Mouse (Mus musculus): ENCODE data around the gene Noc4l. TPM values are rescaled to one million over a fixed set of nuclear protein-coding genes. Genes with fewer than 3 reads are reported as not detected.

The Noc4l gene
- polyA plus RNA-seq (2011; ENCODE audit: insufficient read length, low read depth, missing spikeins): 23.3 and 30.7 TPM in 2 replicates

- Histone ChIP-seq H3K27ac (ENCODE audit: insufficient read depth, low read length) (no peak within 1 kb of the TSS), H3K4me3 (ENCODE audit: insufficient read depth, low read length) (peak within 1 kb of the TSS; percentile 82)
- TF ChIP-seq CTCF (IDR thresholded peaks at IDR 0.05; ENCODE audit: borderline replicate concordance, insufficient read depth, low read length) (no peak), POLR2A (IDR thresholded peaks at IDR 0.05; ENCODE audit: low read depth, low read length) (peak; percentile 77)
These were observed at the start of gene Noc4l, which contains the start of gene Ddx51 for GRCm38 (mm10) chr5:110652719-110653648. Noc4l (minus strand) TSS chr5:110653417. Ddx51 (plus strand) TSS chr5:110653451.

GRCm38 (mm10) chr5:110698617-110699016, 45.4 kb upstream of the Noc4l start:
- no peak overlapping the region for H3K4me3 ChIP-seq (ENCODE audit: insufficient read depth, low read length)
- no peak overlapping the region for H3K27ac ChIP-seq (ENCODE audit: insufficient read depth, low read length)
- TF ChIP-seq CTCF (IDR thresholded peaks at IDR 0.05; ENCODE audit: borderline replicate concordance, insufficient read depth, low read length): no peak
- no peak for TF ChIP-seq POLR2A (IDR thresholded peaks at IDR 0.05; ENCODE audit: low read depth, low read length)
- H3K4me1 ChIP-seq (ENCODE audit: control insufficient read depth, insufficient read depth, low read length): no peaks in the 10 kb centered on the region

More at GRCm38 (mm10) chr5:110652719-110653648, at the start of gene Noc4l, which contains the start of gene Ddx51:
- H3K4me1 ChIP-seq (ENCODE audit: control insufficient read depth, insufficient read depth, low read length): 0 out of 2 replicates have a peak, but pooled peaks cover 5% of the 10 kb centered on the region

DNA sequence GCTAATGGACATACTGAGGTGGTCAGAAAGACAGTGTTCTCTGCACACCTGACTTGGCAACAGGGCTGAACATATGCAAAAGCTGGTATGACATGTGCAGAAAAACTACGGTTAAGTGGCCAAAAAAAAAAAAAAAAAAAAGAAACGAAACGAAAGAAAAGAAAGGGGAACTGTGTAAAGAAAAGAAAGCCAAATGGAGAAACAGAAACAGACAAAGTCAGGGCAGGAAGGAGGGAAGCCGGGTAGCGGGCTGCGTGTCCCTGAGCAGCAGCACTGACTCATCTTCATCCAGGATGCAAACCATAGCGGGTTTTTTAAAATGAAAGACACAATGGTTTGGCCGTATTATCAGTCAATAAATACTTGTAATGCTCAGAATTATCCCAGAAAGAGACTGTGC, 28.8 kb upstream of the Noc4l start:
- no peak overlapping the region for H3K4me3 ChIP-seq (ENCODE audit: insufficient read depth, low read length)
- H3K27ac ChIP-seq (ENCODE audit: insufficient read depth, low read length): no peak overlapping the region
- no peak for TF ChIP-seq POLR2A (IDR thresholded peaks at IDR 0.05; ENCODE audit: low read depth, low read length)
- TF ChIP-seq CTCF (IDR thresholded peaks at IDR 0.05; ENCODE audit: borderline replicate concordance, insufficient read depth, low read length): no peak

DNA sequence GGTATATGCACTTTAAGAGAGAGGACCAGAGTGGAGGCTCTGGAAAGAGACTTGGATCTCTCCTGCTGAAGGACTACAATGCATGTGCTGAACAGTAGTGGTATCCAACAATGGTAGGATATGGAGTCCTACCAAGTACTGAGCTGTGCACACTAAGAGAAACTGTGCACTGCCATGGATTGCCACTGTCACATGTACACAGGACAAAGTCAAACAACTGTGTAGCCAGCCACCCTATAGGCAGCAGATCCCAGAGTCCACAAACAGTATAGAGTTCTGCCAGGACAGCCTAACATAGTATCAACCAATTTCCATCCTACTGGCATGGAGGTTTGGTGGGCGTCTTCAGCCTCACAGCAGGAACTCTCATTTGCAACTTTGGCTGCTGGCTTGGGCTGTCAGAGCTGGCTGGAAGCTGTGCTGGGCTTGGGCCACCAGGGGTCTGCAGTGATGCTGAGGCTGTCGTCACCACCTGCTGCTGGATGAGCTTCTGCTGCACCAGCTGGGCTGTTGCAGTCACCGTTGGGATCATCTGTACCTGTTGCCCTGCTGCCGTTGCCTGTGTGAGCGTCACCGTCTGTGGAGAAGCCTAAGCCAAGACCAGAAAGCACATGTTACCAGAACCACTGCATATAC, 12.4 kb upstream of the Noc4l start:
- no peaks in the 10 kb centered on the region for H3K4me1 ChIP-seq (ENCODE audit: control insufficient read depth, insufficient read depth, low read length)
- no peak overlapping the region for H3K27ac ChIP-seq (ENCODE audit: insufficient read depth, low read length)
- H3K4me3 ChIP-seq (ENCODE audit: insufficient read depth, low read length): no peak overlapping the region
- no peak for TF ChIP-seq POLR2A (IDR thresholded peaks at IDR 0.05; ENCODE audit: low read depth, low read length)
- TF ChIP-seq CTCF (IDR thresholded peaks at IDR 0.05; ENCODE audit: borderline replicate concordance, insufficient read depth, low read length): no peak

More for the DNA sequence above, 28.8 kb upstream of the Noc4l start:
- no peaks in the 10 kb centered on the region for H3K4me1 ChIP-seq (ENCODE audit: control insufficient read depth, insufficient read depth, low read length)

GRCm38 (mm10) chr5:110664750-110665269, 11.6 kb upstream of the Noc4l start:
- TF ChIP-seq POLR2A (IDR thresholded peaks at IDR 0.05; ENCODE audit: low read depth, low read length) (no peak), CTCF (IDR thresholded peaks at IDR 0.05; ENCODE audit: borderline replicate concordance, insufficient read depth, low read length) (no peak)
- peaks cover 3% of the 10 kb centered on the region for H3K4me1 ChIP-seq (ENCODE audit: control insufficient read depth, insufficient read depth, low read length)
- H3K4me3 ChIP-seq (ENCODE audit: insufficient read depth, low read length): no peak overlapping the region
- H3K27ac ChIP-seq (ENCODE audit: insufficient read depth, low read length): no peak overlapping the region

DNA sequence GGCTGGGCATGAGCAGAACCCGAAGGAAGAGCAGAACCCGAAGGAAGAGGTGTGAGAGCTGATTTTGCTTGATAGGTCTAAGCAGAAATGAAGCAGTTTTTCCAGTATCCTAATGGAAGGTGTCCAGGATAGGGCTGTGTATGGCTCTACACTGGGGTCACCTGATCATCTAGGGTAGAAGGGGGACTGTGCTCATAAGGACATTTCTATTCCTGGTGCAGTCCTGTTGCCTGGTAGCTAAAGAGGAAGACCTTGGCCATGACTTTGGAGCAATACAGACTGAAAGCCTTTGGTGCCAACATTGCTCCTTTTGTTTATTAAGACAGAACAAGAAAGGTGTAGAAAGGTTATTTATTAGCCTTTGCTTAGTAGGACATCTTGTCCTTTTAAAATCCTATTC, 10.8 kb upstream of the Noc4l start:
- no peak overlapping the region for H3K4me3 ChIP-seq (ENCODE audit: insufficient read depth, low read length)
- peaks cover 3% of the 10 kb centered on the region for H3K4me1 ChIP-seq (ENCODE audit: control insufficient read depth, insufficient read depth, low read length)
- TF ChIP-seq POLR2A (IDR thresholded peaks at IDR 0.05; ENCODE audit: low read depth, low read length) (no peak), CTCF (IDR thresholded peaks at IDR 0.05; ENCODE audit: borderline replicate concordance, insufficient read depth, low read length) (no peak)
- H3K27ac ChIP-seq (ENCODE audit: insufficient read depth, low read length): no peak overlapping the region

DNA sequence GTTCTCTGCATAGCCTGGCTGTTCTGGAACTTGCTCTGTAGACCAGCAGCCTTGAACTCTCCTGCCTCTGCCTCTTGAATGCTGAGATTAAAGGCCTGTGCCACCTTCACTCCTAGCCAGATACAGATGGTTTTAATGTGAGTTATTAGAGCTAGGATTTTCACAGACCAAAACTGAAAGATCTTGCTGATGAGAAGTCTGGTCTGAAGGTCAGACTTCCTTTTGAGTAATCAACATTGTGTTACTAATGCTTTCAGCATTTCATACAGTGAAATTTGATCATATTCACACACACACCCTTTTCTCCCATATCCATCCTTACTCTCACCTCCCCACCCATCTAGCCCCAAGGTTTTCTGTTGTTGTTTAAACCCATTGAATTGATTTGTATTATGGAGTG, 6.5 kb upstream of the Noc4l start:
- TF ChIP-seq CTCF (IDR thresholded peaks at IDR 0.05; ENCODE audit: borderline replicate concordance, insufficient read depth, low read length): no peak
- no peak for TF ChIP-seq POLR2A (IDR thresholded peaks at IDR 0.05; ENCODE audit: low read depth, low read length)
- peaks cover 3% of the 10 kb centered on the region for H3K4me1 ChIP-seq (ENCODE audit: control insufficient read depth, insufficient read depth, low read length)
- peak overlapping the region; percentile 78 for H3K27ac ChIP-seq (ENCODE audit: insufficient read depth, low read length)
- H3K4me3 ChIP-seq (ENCODE audit: insufficient read depth, low read length): no peak overlapping the region

- no peak overlapping the region for H3K27ac ChIP-seq (ENCODE audit: insufficient read depth, low read length)
These were observed 469 bp upstream of the Noc4l start for GRCm38 (mm10) chr5:110653686-110654085.

DNA sequence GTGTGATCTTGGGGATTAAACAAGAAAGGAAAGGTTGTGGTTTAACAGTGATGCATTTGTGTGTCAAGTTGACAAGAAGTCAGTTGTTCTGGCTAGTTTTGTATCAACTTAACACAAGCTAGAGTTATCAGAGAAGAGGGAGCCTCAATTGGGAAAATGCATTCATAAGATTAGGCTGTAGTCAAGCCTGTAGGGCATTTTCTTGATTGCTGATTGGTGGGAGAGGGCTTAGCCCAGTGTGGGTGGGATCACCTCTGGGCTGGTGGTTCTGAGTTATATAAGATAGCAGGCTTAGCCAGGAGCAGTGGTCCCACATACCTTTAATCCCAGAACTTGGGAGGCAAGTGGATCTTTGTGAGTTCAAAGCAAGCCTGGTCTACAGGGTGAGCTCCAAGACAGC, 6.8 kb downstream of the Noc4l start:
- no peaks in the 10 kb centered on the region for H3K4me1 ChIP-seq (ENCODE audit: control insufficient read depth, insufficient read depth, low read length)
- H3K4me3 ChIP-seq (ENCODE audit: insufficient read depth, low read length): no peak overlapping the region
- H3K27ac ChIP-seq (ENCODE audit: insufficient read depth, low read length): no peak overlapping the region
- no peak for TF ChIP-seq CTCF (IDR thresholded peaks at IDR 0.05; ENCODE audit: borderline replicate concordance, insufficient read depth, low read length)
- TF ChIP-seq POLR2A (IDR thresholded peaks at IDR 0.05; ENCODE audit: low read depth, low read length): no peak

More at GRCm38 (mm10) chr5:110653686-110654085, 469 bp upstream of the Noc4l start:
- TF ChIP-seq CTCF (IDR thresholded peaks at IDR 0.05; ENCODE audit: borderline replicate concordance, insufficient read depth, low read length): no peak
- no peak for TF ChIP-seq POLR2A (IDR thresholded peaks at IDR 0.05; ENCODE audit: low read depth, low read length)
- 0 out of 2 replicates have a peak, but pooled peaks cover 5% of the 10 kb centered on the region for H3K4me1 ChIP-seq (ENCODE audit: control insufficient read depth, insufficient read depth, low read length)
- H3K4me3 ChIP-seq (ENCODE audit: insufficient read depth, low read length): peak overlapping the region; percentile 82

Data from embryonic fibroblast, embryonic 13.5 days (primary cell).